Mouse (Mus musculus) right cerebral cortex, postnatal 36 days (tissue): Measurements from ENCODE around the gene Nectin2.
"Not testable (repeated sequence)": the region's sequence is repeated elsewhere in the genome, so short reads cannot be mapped to it uniquely, and the experiment has no call there.

Experiments used
- DNase-seq, 2 experiments: peaks; one replicate each; pipeline ENCODE4 v3.0.0; 2022; ENCODE audit warnings: low spot score in 2 of 2, mixed read lengths in 1 of 2

The Nectin2 gene

GRCm38 (mm10) chr7:19688611-19689010 is 61.7 kb downstream of the Nectin2 start:
- no peak for DNase-seq

GRCm38 (mm10) chr7:19688101-19688500 is 62.2 kb downstream of the Nectin2 start:
- no peak for DNase-seq

GRCm38 (mm10) chr7:19686927-19687583 is 63.2 kb downstream of the Nectin2 start:
- not testable (repeated sequence) for DNase-seq

- DNase-seq: no peak
Measured at GRCm38 (mm10) chr7:19686521-19686920, 63.8 kb downstream of the Nectin2 start.

DNA sequence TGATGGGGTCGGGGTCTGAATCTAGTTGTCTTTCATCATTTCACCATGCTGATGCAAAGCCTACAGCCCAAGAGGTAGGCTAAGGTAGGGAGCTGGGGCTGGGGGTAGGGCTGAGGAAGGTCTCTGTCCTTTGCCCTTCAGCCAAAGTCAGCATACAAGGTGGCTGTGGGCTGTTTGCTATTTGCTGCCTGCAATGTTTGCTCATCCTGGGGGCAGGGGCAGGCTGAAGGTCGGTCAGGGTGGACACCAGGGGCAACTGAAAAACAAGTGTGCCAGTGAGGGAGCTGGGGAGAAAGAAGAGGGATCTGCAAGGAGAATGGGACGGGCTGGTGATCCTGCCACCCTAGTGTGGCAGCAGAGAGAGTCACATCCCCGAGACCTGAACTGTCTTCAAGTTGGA is 64.9 kb downstream of the Nectin2 start:
- DNase-seq: no peak

DNA sequence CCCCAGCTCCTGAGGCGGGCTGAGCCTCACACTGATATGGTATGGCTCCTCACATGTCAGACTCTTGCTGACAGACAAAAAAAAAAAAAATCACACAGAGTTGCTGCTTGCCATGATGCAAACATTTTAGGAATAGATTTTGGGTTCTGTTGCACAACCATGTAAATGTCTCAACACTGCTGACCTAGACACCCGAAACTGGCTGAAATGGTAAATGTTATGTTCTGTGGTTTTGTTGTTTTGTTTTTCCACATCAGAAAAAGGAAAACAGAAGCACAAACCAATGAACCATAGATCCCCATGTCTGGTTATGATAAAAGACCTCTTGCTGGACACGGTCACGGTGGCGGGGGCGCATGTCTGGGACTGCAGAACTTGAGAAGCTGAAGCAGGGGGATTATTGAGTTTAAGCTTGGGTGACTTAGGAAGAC is 66.5 kb downstream of the Nectin2 start:
- DNase-seq: no peak

GRCm38 (mm10) chr7:19682979-19683378 is 67.3 kb downstream of the Nectin2 start:
- no peak for DNase-seq

GRCm38 (mm10) chr7:19681202-19681694 is 69.0 kb downstream of the Nectin2 start, which contains the start of the genes Gm44805 and Apoc4:
TSS of gene Gm44805 (minus strand) at chr7:19681423.
TSS of gene Apoc4 (minus strand) at chr7:19681479.
- no peak for DNase-seq

- no peak for DNase-seq
Measured at GRCm38 (mm10) chr7:19680702-19681101, 69.6 kb downstream of the Nectin2 start.

DNA sequence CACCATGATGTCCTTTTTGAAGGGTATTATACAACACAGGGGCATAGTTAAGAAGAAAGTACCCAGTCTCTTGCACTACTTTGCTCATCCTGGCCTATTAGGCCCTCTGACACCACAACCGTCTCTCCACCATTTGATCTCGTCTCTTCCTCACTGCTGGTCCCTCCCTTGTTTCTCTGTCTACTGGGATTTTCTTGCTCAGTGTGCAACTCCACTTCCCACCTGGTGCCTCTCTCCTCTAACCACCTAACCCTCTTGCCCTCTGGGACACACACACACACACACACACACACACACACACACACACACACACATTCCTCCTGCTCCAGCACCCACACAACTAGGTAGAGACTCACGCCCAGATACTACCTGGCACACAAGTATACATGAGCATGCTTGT is 71.4 kb downstream of the Nectin2 start:
- no peak for DNase-seq

DNA sequence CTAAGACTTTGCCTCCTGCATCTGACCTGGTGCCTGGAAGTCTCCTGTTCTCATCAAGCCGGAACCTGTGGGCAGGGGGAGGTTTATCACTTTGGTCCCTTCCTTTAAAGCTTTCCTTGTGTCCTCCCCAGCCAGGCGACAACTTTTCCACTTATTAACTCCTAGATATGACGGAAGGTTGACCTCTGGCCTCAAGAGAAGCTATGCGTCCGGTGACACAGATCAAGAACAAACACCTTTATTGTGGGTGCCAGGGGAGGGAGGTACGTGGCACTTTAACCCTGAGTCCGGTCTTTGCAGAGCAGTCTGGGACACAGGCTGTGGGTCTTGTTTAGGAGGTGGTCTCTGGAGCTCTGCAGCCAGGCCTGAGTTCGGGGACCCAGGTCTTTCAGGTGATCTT is 72.4 kb downstream of the Nectin2 start, which contains the start of gene Apoc2:
TSS of gene Apoc2 (minus strand) at position 70 of the 400 bp plus-strand sequence.
- DNase-seq: no peak

DNA sequence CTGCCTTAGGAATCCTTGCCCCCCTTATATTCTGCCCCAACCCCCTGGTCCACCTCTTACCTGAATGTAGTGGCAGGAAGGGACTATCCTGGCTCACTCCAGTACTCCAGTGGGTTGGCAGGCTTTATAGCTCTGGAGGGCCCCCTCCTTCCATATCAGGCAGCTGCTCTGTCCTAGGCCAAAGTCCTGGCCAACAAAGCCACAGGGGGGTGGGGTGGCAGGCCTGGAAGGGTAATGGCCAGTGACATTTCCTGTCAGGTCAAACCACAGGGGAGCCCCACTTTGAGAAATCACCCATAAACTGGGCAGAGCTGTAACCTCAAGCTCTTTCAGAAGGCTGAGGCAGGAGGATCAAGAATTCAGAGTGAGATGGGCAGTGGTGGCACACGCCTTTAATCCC is 73.6 kb downstream of the Nectin2 start:
- no peak for DNase-seq

DNA sequence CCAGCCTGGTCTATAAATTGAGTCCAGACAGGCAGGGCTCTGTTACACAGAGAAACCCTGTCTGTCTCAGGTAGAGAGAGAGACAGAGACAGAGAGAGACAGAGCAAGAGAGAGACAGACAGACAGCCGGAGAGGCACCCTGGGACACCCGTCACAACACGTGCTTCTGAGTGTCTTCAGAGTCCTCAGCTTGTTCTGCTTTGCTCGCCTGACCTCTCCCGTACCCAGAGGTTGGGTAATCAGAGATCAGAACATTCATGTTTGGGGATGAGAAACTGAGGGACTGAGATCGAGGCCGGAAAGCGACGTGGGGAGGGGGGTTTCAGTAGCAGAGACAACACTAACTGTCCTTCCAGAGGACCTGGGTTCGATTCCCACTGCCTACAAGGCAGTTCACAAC is 74.5 kb downstream of the Nectin2 start:
- no peak for DNase-seq

DNA sequence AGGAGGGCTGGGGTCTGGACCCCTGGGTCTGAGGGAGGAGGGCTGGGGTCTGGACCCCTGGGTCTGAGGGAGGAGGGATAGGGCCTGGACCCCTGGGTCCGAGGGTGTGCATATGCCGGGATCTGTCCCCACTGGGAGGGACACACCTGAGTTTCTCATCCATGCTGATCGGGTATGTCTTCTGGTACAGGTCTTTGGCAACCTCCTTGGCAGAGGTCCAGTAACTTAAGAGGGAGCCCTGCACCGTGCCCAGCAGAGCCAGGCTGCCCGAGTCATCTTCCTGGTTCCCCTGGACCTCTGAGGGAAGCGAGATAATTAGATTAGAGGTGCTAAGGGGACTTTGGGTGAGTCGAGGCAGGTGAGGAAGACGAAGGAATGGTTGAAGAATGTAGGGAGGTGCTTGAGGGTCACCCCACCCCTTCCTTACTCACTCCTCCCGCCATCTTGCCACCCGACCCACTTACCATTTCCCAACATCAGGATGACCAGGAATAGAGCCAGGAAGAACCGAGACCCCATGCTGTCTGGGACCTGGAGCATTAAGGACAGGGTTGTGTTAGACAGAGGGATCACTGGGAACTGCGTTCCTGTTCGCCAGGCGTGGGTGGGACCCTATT is 77.1 kb downstream of the Nectin2 start:
- DNase-seq: no peak

- no peak for DNase-seq
Measured at GRCm38 (mm10) chr7:19671511-19671910, 78.8 kb downstream of the Nectin2 start.

DNA sequence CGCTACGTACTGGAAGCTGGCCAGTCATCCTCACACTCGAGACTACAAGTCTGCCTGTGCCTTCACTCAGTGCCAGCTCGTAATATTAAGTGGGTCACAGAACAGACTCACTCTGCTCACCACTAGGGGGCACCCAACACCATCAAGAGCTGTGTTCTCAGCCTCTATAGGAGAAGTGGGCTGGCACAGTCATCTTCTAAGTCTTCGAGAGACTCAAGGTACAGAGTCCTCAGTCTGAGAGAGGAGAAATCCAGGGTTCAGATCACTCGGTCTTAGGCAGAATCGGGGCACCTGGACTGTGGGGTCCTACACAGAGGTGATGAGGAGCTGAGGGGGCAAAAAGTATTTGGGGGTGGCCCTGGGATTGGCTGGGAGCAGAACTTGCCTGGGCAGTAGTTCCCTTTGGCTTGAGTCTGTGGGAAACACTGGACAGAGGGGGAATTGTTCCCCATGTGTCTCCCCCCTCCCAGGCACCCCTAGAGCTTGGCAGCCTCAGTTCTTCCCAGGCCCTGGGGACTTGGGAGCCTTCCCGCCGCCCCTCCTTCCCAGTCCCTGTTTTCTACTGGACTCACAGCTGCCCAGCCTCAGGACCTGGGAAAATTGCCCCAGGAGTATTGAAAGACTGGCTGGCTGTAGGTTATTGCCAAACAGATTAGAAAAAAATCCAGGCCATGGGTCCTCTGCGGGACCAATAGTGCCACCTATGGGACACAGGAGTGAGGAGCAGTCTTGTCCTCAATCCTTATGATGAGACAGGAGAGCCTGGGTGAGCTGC is 81.1 kb downstream of the Nectin2 start:
- peak; percentile 88 to 91 for DNase-seq

DNA sequence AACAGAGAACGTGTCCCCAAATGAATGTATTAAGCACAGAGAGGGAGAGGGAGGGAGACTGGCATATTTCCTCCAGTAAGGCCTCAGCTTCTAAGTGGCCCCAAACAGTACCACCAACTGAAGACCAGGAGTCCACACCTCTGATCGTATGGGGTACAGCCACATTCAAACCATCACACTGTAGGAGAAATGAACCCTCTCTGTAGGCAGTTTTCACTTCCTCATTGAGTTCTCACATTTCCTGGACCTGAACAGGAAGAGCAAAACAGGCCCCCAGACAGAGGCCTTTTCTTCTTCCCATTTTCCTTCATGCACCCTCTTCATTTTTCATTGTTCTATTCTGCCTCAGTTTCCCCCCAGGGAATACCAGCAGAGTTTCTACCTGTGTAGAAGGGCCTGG is 82.8 kb downstream of the Nectin2 start:
- DNase-seq: no peak

GRCm38 (mm10) chr7:19666750-19667149 is 83.5 kb downstream of the Nectin2 start:
- DNase-seq: no peak
